Mouse (Mus musculus): ENCODE measurements at regions not wholly inside any gene's neighbourhood (a gene's known extent, or its start where the extent isn't known, plus 50 kb on each side); places are given as distances from the start of the nearest gene placed in this dataset.

- no peak for DNase-seq (ENCODE audit: low spot score in 2 of 2)
Measured at GRCm38 (mm10) chr10:84024901-84025300, 302.2 kb downstream of the 1500009L16Rik start.

GRCm38 (mm10) chr10:84026798-84027197, 304.1 kb downstream of the 1500009L16Rik start:
- DNase-seq (ENCODE audit: low spot score in 2 of 2) = no peak

- no peak for DNase-seq (ENCODE audit: low spot score in 2 of 2)
Measured at GRCm38 (mm10) chr10:84036131-84036877, 313.6 kb downstream of the 1500009L16Rik start.

- no peak for DNase-seq (ENCODE audit: low spot score in 2 of 2)
Measured at GRCm38 (mm10) chr10:84048706-84049105, 326.0 kb downstream of the 1500009L16Rik start.

GRCm38 (mm10) chr10:84052696-84053095, 330.0 kb downstream of the 1500009L16Rik start:
- DNase-seq (ENCODE audit: low spot score in 2 of 2) = no peak

- no peak for DNase-seq (ENCODE audit: low spot score in 2 of 2)
Measured at GRCm38 (mm10) chr10:84054551-84055336, 332.1 kb downstream of the 1500009L16Rik start.

GRCm38 (mm10) chr10:84055402-84056167, 332.9 kb downstream of the 1500009L16Rik start:
- no peak for DNase-seq (ENCODE audit: low spot score in 2 of 2)

GRCm38 (mm10) chr10:84056323-84057169, 333.9 kb downstream of the 1500009L16Rik start:
- no peak for DNase-seq (ENCODE audit: low spot score in 2 of 2)

GRCm38 (mm10) chr10:84058301-84058700, 335.6 kb downstream of the 1500009L16Rik start:
- no peak for DNase-seq (ENCODE audit: low spot score in 2 of 2)

- no peak for DNase-seq (ENCODE audit: low spot score in 2 of 2)
Measured at GRCm38 (mm10) chr10:84059646-84060491, 337.2 kb downstream of the 1500009L16Rik start.

GRCm38 (mm10) chr10:84060492-84061218, 338.0 kb downstream of the 1500009L16Rik start:
- peak in 1 of 2 experiments; percentile 43 for DNase-seq (ENCODE audit: low spot score in 2 of 2)

GRCm38 (mm10) chr10:84067052-84067650, 344.5 kb downstream of the 1500009L16Rik start:
- no peak for DNase-seq (ENCODE audit: low spot score in 2 of 2)

- DNase-seq (ENCODE audit: low spot score in 2 of 2) = no peak
Measured at GRCm38 (mm10) chr10:84069806-84070205, 347.1 kb downstream of the 1500009L16Rik start.

GRCm38 (mm10) chr10:84072866-84073483, 350.3 kb downstream of the 1500009L16Rik start:
- DNase-seq (ENCODE audit: low spot score in 2 of 2) = no peak

- DNase-seq (ENCODE audit: low spot score in 2 of 2) = no peak
Measured at GRCm38 (mm10) chr10:84075581-84075980, 352.9 kb downstream of the 1500009L16Rik start.

GRCm38 (mm10) chr10:84080236-84080635, 357.6 kb downstream of the 1500009L16Rik start:
- no peak for DNase-seq (ENCODE audit: low spot score in 2 of 2)

- no peak for DNase-seq (ENCODE audit: low spot score in 2 of 2)
Measured at GRCm38 (mm10) chr10:84081673-84082072, 358.7 kb downstream of the Nuak1 start.

- DNase-seq (ENCODE audit: low spot score in 2 of 2) = no peak
Measured at GRCm38 (mm10) chr10:84087528-84087927, 352.9 kb downstream of the Nuak1 start.

- no peak for DNase-seq (ENCODE audit: low spot score in 2 of 2)
Measured at GRCm38 (mm10) chr10:84087929-84088328, 352.5 kb downstream of the Nuak1 start.

Measured in spleen, postnatal 10 days (tissue).